Mouse (Mus musculus): Measurements from ENCODE around the gene Ivd.

- TF ChIP-seq EP300 (IDR thresholded peaks at IDR 0.05; ENCODE audit: low read depth) (no peak), CTCF (IDR thresholded peaks at IDR 0.05; ENCODE audit: low read depth) (no peak)
These were observed 12.2 kb downstream of the Ivd start for GRCm38 (mm10) chr2:118873890-118874430.

Data from heart, postnatal 0 days (tissue).